Mouse (Mus musculus): ENCODE data around the gene Nkd1.

Nkd1 gene

GRCm38 (mm10) chr8:88623351-88623750, 102.2 kb downstream of the Nkd1 start:
- DNase-seq = no peak

- DNase-seq = no peak
Measured at GRCm38 (mm10) chr8:88624276-88624675, 103.1 kb downstream of the Nkd1 start.

GRCm38 (mm10) chr8:88626433-88626832, 105.3 kb downstream of the Nkd1 start:
- DNase-seq = no peak

- DNase-seq = no peak
Measured at GRCm38 (mm10) chr8:88626940-88627264, 105.7 kb downstream of the Nkd1 start.

GRCm38 (mm10) chr8:88627265-88627991, 106.3 kb downstream of the Nkd1 start:
- peak; percentile 89 for DNase-seq

GRCm38 (mm10) chr8:88628001-88628774, 107.0 kb downstream of the Nkd1 start:
- DNase-seq = no peak

- no peak for DNase-seq
Measured at GRCm38 (mm10) chr8:88630225-88630624, 109.1 kb downstream of the Nkd1 start.

GRCm38 (mm10) chr8:88631081-88631480, 109.9 kb downstream of the Nkd1 start:
- DNase-seq = peak; percentile 52

GRCm38 (mm10) chr8:88633343-88633765, 112.2 kb downstream of the Nkd1 start:
- DNase-seq = no peak

- DNase-seq = no peak
Measured at GRCm38 (mm10) chr8:88635474-88636397, 114.6 kb downstream of the Nkd1 start, which contains the start of gene Snx20. Snx20 (minus strand) TSS chr8:88636128.

- no peak for DNase-seq
Measured at GRCm38 (mm10) chr8:88637092-88638000, 116.2 kb downstream of the Nkd1 start.

- DNase-seq = no peak
Measured at GRCm38 (mm10) chr8:88638908-88639307, 117.8 kb downstream of the Nkd1 start.

GRCm38 (mm10) chr8:88642734-88643564, 121.8 kb downstream of the Nkd1 start:
- no peak for DNase-seq
